Mouse (Mus musculus) liver (tissue): ENCODE data around the gene Tpt1.

Source experiments
- DNase-seq: peaks from one replicate; pipeline ENCODE4 v3.0.0-alpha.2; 2020; ENCODE audit warnings: mixed read lengths

Tpt1 gene

DNA sequence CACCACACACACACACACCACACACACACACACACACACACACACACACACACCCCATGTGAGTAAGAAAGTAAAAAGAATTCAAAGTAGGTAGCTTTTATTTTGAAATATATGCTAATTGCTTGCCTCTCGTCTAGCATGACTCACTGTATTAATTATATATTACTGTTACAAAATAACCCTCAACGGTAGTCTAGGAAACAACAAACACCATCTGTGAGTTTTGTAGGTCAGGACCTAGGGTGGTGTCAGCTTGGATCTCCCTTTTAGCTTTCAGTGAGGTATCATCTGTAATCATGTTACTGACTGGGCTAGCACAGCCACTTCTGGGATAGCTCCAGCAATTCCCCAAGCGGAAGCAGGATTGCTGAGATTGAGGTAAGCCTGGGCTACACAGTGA lies 32.4 kb downstream of the Tpt1 start:
- DNase-seq: no peak

DNA sequence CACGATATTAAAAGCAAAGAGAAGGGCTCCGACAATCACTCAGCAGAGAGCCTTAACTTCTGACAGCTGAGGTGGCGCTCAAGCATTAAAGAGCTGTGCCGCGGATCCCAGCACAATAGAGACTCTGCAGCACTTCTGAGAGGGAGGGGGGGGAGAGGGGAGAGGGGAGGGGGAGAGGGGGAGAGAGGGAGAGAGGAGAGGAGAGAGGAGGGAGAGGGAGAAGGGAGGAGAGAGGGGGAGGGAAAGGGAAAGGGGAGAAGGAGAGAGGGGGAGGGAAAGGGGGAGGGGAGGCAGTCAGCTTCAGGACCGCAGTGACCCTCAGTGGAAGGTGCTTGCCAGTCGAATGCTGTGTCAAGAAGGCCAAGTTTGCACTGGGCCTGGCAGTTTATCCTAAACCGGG lies 34.1 kb downstream of the Tpt1 start:
- DNase-seq: no peak

DNA sequence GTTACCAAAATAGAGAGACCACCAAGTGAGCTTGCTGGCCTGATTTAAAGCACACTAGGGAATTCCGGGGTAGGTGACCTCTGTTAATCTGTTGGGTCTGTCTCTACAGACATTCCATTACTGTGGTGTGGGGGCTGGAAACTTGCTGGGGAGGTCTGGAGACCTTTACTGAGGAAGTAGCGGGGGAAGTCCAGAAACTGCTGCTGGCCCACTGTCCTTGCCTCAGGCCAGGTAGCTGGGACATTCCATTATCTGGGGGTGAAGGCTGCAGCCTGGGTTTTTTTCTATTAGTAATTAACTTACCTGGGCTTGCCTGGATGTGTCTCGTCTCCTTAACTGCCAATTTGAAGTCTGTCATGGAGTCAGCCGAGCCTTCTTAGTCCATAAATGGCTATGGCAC lies 37.0 kb downstream of the Tpt1 start:
- DNase-seq: no peak

DNA sequence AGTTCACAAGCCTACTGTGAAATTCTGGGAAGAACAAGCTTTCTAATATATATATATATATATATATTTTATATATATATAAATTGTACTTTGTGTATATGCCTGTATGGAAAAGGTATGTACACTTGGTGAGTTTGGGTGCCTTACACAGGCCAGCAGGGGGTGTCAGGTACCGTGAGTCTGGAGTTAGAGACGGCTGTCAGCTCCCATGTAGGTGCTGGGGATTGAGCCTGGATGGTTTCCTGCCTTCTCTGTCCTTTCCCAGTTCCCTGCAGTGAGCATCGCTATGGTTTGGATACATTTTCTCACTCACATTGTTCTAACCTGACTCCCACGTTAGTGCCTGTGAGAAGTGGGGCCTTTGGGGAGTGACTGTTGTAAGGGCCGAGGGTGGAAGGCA lies 38.4 kb downstream of the Tpt1 start:
- DNase-seq: no peak

DNA sequence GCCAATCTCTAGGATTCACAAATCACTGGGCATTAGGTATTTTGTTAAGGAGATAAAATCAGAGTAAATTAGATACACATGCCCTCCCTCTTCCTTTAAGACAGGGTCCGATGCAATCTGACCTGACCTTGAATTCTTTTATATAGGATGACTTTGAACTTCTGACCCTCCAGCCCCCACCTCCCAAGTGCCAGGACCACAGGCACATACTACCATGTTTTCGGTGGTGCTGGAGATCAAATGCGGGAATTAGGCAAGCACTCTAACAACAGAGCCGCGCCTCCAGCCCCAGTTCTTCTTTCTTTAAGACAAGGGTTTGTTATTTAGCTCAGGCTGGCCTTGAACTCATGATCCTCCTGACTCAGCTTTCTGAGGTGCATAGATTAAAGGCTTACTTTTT lies 39.0 kb downstream of the Tpt1 start:
- no peak for DNase-seq

DNA sequence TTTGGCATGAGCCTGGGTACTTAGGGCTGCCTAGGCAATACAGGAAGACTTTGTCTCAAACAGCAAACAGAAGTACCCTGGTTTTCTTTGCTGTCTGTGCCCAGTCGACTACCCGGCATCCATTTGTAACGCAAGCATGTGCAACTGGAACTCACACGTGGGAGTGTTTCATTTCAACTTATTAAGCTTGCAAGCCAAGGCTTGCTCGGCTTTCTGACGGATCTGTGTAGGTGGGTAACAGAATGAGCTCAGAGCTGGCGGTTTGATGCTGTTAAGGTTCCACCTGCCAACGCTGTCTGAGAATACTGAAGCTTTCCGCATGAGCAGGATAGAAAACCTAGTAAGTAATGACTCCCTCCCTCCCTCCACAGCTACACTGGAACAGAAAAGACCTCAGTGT lies 47.2 kb downstream of the Tpt1 start:
- DNase-seq: no peak
